Mouse (Mus musculus) midbrain, embryonic 15.5 days (tissue): ENCODE results near the gene Nmnat3. TPM values are rescaled to one million over a fixed set of nuclear protein-coding genes. Genes with fewer than 3 reads are reported as not detected.

Source experiments
- ATAC-seq: fragments of 200-750 bp; cut with Nextera tagmentation; replicated peaks from 2 replicates; pipeline ENCODE4 v1.8.0; 2017; ENCODE audit warnings: moderate TSS enrichment
- H3K27ac ChIP-seq: fragments of 300-500 bp; sonication (generic); 2 replicates; pipeline ENCODE4 v1.5.1; 2015; ENCODE audit warnings: mild to moderate bottlenecking, inconsistent platforms
- H3K27me3 ChIP-seq: fragments of 300-500 bp; sonication (generic); replicated peaks from 2 replicates; pipeline ENCODE4 v1.6.1; 2015; ENCODE audit warnings: inconsistent platforms
- H3K36me3 ChIP-seq: fragments of 300-500 bp; sonication (generic); replicated peaks from 2 replicates; pipeline ENCODE4 v1.6.1; 2015; ENCODE audit warnings: inconsistent platforms
- H3K4me1 ChIP-seq: fragments of 300-500 bp; sonication (generic); 2 replicates; pipeline ENCODE4 v1.6.1; 2015; ENCODE audit warnings: inconsistent platforms
- H3K4me2 ChIP-seq: fragments of 300-500 bp; sonication (generic); 2 replicates; pipeline ENCODE4 v1.6.1; 2015; ENCODE audit warnings: inconsistent platforms, mild to moderate bottlenecking, moderate library complexity
- H3K4me3 ChIP-seq: fragments of 300-500 bp; sonication (generic); 2 replicates; pipeline ENCODE4 v1.5.1; 2015; ENCODE audit warnings: mild to moderate bottlenecking, inconsistent platforms
- H3K9ac ChIP-seq: fragments of 300-500 bp; sonication (generic); 2 replicates; pipeline ENCODE4 v1.6.1; 2015; ENCODE audit warnings: mild to moderate bottlenecking, inconsistent platforms
- H3K9me3 ChIP-seq: fragments of 300-500 bp; sonication (generic); 2 replicates; pipeline ENCODE4 v1.6.1; 2016; ENCODE audit warnings: inconsistent platforms
- whole genome bisulfite sequencing: fragments of 180-500 bp; shearing (Covaris S2); methylation state at CpG from one replicate; pipeline ENCODE4 v1.1.7; 2015; ENCODE audit warnings: mixed read lengths; 5-methylcytosine and 5-hydroxymethylcytosine counted together
- polyA plus RNA-seq: library from polyadenylated mRNA; unstranded; fragments of >200 nt; fragmentation: Nextera tagmentation; extraction: Ambion mirVana; gene quantifications from 2 replicates; pipeline ENCODE4 v1.2.1, GENCODE M21; 2015

Nmnat3 gene
- polyA plus RNA-seq, 1 experiment from 2014 or later: 0.84 TPM

DNA sequence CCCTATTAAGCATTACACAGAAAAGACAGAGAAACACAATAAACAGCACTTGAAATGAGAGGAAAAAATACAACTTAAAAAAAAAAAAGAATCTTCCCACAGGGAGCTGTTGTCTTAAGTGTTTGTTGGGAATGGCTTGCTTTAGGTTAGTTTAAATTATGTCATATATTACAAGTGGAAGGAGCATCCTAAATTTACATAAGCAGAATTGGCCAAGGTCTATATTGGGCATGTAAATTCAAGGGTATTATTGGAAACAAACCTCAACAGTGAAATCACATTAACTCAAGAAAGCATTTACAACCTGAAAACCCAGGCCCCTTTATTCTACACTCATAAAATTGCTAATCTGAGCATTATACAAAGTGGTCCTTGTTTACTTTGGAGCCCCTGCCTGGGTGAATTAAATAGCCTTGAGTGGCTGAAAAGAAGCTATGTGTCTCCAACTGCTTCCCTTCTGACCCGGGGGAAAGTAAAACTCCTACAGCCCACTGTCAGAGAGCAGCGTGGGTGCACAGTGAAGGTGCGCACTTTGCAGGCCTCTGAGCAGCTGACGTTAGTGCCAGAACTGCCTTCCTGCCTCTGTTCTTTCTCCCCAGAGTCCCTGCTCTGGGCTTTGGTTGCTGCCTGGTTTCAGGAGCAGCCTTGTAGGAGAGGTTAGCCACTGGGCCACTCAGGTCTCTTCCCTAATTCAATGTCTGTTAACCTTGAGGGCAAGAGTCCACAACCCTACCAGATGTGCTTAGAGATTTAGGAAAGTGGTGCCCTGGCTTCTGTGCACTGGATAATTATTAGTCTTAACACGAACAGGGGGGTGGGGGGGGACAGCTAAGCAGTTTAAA lies 88.3 kb downstream of the Nmnat3 start:
- H3K9ac ChIP-seq: no peak overlapping the region
- WGBS: 36% methylated on average over 5 of the region's 5 CpGs
- no peak overlapping the region for H3K27ac ChIP-seq
- no peak overlapping the region for H3K4me3 ChIP-seq
- no peak for ATAC-seq
- 0 out of 2 replicates have a peak, but pooled peaks cover 11% of the 10 kb centered on the region for H3K4me1 ChIP-seq
- no peaks in the 10 kb centered on the region for H3K36me3 ChIP-seq
- no peak overlapping the region for H3K4me2 ChIP-seq
- no peaks in the 10 kb centered on the region for H3K27me3 ChIP-seq
- H3K9me3 ChIP-seq: no peaks in the 10 kb centered on the region

DNA sequence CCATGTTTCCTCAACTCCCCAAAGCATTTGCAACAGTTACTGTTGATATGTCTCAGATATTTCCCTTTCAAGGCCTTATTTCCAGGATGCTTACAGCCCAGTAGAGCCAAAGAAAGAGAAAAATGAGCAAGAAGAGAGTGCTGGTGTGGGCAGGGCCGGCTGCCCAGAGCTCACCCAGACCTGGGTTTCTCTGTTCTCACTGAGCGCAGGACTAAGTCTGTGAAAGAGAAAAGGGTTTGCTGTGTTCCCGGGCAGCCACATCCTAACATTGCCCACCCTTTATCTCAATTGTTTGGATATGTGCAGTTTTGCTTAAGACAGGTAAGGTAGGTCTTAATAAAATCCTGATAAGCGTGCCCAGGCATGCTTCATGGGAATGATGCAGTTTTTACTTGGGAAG lies 92.5 kb downstream of the Nmnat3 start:
- Histone ChIP-seq H3K4me3 (no peak overlapping the region), H3K4me1 (0 out of 2 replicates have a peak, but pooled peaks cover 11% of the 10 kb centered on the region), H3K27ac (no peak overlapping the region), H3K36me3 (no peaks in the 10 kb centered on the region), H3K4me2 (no peak overlapping the region), H3K9me3 (no peaks in the 10 kb centered on the region), H3K27me3 (no peaks in the 10 kb centered on the region; the same call in 1 of the 2 replicates), H3K9ac (no peak overlapping the region)
- no peak for ATAC-seq
- 66% methylated on average over 4 of the region's 4 CpGs for WGBS

GRCm38 (mm10) chr9:98380593-98380992 lies 93.4 kb downstream of the Nmnat3 start:
- Histone ChIP-seq H3K27ac (no peak overlapping the region), H3K27me3 (no peaks in the 10 kb centered on the region; the same call in 1 of the 2 replicates), H3K9ac (no peak overlapping the region), H3K4me2 (no peak overlapping the region), H3K36me3 (no peaks in the 10 kb centered on the region), H3K4me1 (0 out of 2 replicates have a peak, but pooled peaks cover 10% of the 10 kb centered on the region), H3K9me3 (no peaks in the 10 kb centered on the region), H3K4me3 (no peak overlapping the region)
- ATAC-seq: no peak
- 95% methylated on average over 9 of the region's 9 CpGs for WGBS

- Histone ChIP-seq H3K4me2 (no peak overlapping the region), H3K4me1 (no peaks in the 10 kb centered on the region), H3K27me3 (no peaks in the 10 kb centered on the region), H3K9me3 (no peaks in the 10 kb centered on the region), H3K4me3 (no peak overlapping the region), H3K9ac (no peak overlapping the region), H3K36me3 (no peaks in the 10 kb centered on the region), H3K27ac (no peak overlapping the region)
- 74% methylated on average over 10 of the region's 10 CpGs for WGBS
- no peak for ATAC-seq
Measured at GRCm38 (mm10) chr9:98387741-98388632, 100.8 kb downstream of the Nmnat3 start.

- Histone ChIP-seq H3K27ac (no peak overlapping the region), H3K4me2 (no peak overlapping the region), H3K9ac (no peak overlapping the region), H3K27me3 (no peaks in the 10 kb centered on the region), H3K36me3 (no peaks in the 10 kb centered on the region), H3K4me1 (no peaks in the 10 kb centered on the region), H3K4me3 (no peak overlapping the region), H3K9me3 (no peaks in the 10 kb centered on the region)
- 73% methylated on average over 5 of the region's 5 CpGs for WGBS
- ATAC-seq: no peak
Measured at GRCm38 (mm10) chr9:98388633-98388965, 101.4 kb downstream of the Nmnat3 start.

DNA sequence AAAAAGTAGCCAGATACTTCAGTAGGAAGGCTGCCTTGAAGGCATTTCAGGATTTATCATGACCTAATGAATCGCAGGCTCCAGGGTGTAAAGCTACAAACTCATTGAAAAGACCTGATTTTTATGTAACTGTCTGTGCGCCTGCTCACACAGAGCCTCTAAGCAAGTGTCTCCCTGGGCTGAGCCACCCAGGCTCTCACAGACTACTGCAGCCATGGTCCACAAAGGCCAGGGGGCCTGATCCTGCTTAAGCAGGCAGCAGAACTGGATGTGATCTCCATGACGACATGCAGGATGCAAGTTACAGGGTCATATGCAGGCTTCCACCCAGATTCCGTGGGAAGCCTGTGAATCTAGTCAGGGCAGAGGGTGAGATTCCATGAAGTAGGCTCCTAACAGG lies 106.3 kb downstream of the Nmnat3 start:
- 82% methylated on average over 4 of the region's 4 CpGs for WGBS
- H3K4me2 ChIP-seq: no peak overlapping the region
- no peak overlapping the region for H3K27ac ChIP-seq
- H3K4me3 ChIP-seq: no peak overlapping the region
- ATAC-seq: no peak
- no peaks in the 10 kb centered on the region for H3K4me1 ChIP-seq
- H3K27me3 ChIP-seq: no peaks in the 10 kb centered on the region
- H3K9me3 ChIP-seq: no peaks in the 10 kb centered on the region
- H3K36me3 ChIP-seq: no peaks in the 10 kb centered on the region
- H3K9ac ChIP-seq: no peak overlapping the region

GRCm38 (mm10) chr9:98397211-98397610 lies 110.0 kb downstream of the Nmnat3 start:
- WGBS: 83% methylated on average over 6 of the region's 6 CpGs

GRCm38 (mm10) chr9:98397866-98398265 lies 110.6 kb downstream of the Nmnat3 start:
- WGBS: 85% methylated on average over 3 of the region's 3 CpGs
- no peak overlapping the region for H3K27ac ChIP-seq
- H3K4me3 ChIP-seq: no peak overlapping the region
- H3K9ac ChIP-seq: no peak overlapping the region
- peaks cover 4% of the 10 kb centered on the region; the same call in 1 of the 2 replicates for H3K4me1 ChIP-seq
- H3K9me3 ChIP-seq: no peaks in the 10 kb centered on the region
- no peaks in the 10 kb centered on the region for H3K27me3 ChIP-seq
- H3K36me3 ChIP-seq: no peaks in the 10 kb centered on the region
- ATAC-seq: no peak
- H3K4me2 ChIP-seq: no peak overlapping the region

More at GRCm38 (mm10) chr9:98397211-98397610, 110.0 kb downstream of the Nmnat3 start:
- Histone ChIP-seq H3K9me3 (no peaks in the 10 kb centered on the region), H3K27me3 (no peaks in the 10 kb centered on the region), H3K27ac (no peak overlapping the region), H3K4me2 (no peak overlapping the region), H3K36me3 (no peaks in the 10 kb centered on the region), H3K4me3 (no peak overlapping the region), H3K9ac (no peak overlapping the region), H3K4me1 (peaks cover 4% of the 10 kb centered on the region; the same call in 1 of the 2 replicates)
- no peak for ATAC-seq

DNA sequence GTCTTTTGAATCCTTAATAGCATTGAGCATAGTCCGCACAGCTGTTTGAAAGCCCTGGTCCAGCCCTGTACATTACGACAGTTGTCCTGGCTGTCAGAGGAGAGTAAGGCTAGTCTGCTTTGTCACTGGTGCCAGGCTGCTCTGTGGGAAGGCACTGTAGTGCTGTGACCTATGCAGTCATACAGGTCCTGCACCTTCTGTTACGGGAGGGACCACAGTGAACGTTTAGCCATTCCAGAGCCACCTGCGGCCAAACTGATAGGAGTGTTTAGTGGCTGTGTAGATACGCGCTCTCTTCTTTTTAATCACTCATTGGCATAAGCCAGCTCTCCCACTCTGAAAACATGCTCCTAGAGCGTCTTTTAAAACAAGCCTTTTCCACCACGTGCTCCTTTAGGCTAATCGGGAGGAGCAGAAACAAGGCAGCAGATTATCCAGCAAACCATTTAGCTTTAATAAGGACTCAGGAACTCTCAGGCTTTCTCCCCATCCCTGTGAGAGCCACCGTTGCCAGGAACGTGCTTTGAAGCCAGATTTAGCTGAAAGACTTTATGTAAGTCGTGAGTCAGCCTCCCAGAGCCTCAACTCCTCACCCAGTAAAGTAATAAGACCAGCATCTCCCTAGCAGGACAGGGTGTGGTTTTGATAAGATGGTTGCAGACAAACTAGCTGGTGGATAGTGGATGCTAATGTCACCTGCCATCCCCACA lies 113.1 kb downstream of the Nmnat3 start:
- Histone ChIP-seq H3K9ac (no peak overlapping the region), H3K36me3 (no peaks in the 10 kb centered on the region), H3K9me3 (no peaks in the 10 kb centered on the region), H3K4me1 (peaks cover 4% of the 10 kb centered on the region; the same call in 1 of the 2 replicates), H3K4me2 (no peak overlapping the region), H3K27ac (no peak overlapping the region), H3K27me3 (no peaks in the 10 kb centered on the region), H3K4me3 (no peak overlapping the region)
- ATAC-seq: no peak
- 61% methylated on average over 13 of the region's 13 CpGs for WGBS

- no peak overlapping the region for H3K9ac ChIP-seq
- H3K9me3 ChIP-seq: no peaks in the 10 kb centered on the region
- no peak overlapping the region for H3K27ac ChIP-seq
- H3K27me3 ChIP-seq: no peaks in the 10 kb centered on the region
- 86% methylated on average over 5 of the region's 5 CpGs for WGBS
- H3K4me2 ChIP-seq: no peak overlapping the region
- H3K4me1 ChIP-seq: peaks cover 4% of the 10 kb centered on the region; the same call in 1 of the 2 replicates
- H3K36me3 ChIP-seq: no peaks in the 10 kb centered on the region
- ATAC-seq: no peak
- no peak overlapping the region for H3K4me3 ChIP-seq
Measured at GRCm38 (mm10) chr9:98401611-98402010, 114.4 kb downstream of the Nmnat3 start.

DNA sequence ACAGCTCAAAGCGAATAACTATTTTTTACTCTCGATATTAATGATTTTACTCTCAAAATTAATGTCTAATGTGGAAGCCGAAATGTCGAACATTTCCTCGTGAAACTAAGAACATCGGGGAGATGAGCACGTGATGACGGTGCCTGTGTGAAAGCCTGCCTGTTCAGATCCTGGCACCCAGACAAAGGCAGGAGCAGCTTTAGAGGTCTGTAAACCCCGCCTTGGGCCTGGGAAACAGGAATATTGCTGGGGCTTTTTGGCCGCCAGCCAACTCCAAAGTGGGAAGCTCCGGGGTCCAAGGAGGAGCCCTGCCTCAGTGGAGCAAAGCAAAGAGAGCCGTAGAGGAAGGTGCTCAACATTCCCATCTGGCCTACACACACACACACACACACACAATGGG lies 120.5 kb downstream of the Nmnat3 start:
- Histone ChIP-seq H3K4me2 (no peak overlapping the region), H3K27me3 (no peaks in the 10 kb centered on the region), H3K9me3 (no peaks in the 10 kb centered on the region), H3K27ac (no peak overlapping the region), H3K36me3 (no peaks in the 10 kb centered on the region), H3K4me3 (no peak overlapping the region), H3K9ac (no peak overlapping the region), H3K4me1 (no peaks in the 10 kb centered on the region)
- 0 out of 2 replicates have a peak, but pooled peaks have one; percentile 24 for ATAC-seq
- 61% methylated on average over 12 of the region's 12 CpGs for WGBS

DNA sequence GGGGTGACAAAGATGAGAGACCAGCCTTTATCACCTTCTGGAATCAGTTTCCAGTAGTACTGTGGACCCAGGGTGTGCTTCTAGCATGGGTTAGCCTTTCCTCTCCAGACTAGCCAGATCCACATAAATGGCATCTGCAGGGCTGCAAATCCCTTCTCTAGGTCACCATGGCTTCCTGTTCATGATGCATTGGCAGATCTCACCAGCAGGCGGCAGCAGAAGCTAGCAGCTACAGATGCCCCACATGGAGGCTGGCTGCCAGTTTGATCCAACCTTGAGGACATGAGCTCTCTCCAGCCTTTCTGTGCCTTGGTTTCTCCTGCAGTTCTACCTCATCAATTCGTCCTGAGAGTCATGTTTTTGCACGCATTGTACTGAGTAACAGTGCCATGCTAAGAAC lies 121.9 kb downstream of the Nmnat3 start:
- Histone ChIP-seq H3K27ac (no peak overlapping the region), H3K9ac (no peak overlapping the region), H3K9me3 (no peaks in the 10 kb centered on the region), H3K27me3 (no peaks in the 10 kb centered on the region), H3K4me3 (no peak overlapping the region), H3K4me2 (no peak overlapping the region), H3K4me1 (no peaks in the 10 kb centered on the region), H3K36me3 (no peaks in the 10 kb centered on the region)
- ATAC-seq: no peak
- 22% methylated on average over 3 of the region's 3 CpGs for WGBS
